Mouse (Mus musculus): Measurements from ENCODE around the gene Paip2b.
A peak's percentile ranks its signal among the peaks of the same experiment; 100 is the strongest.

GRCm38 (mm10) chr6:83779026-83779425, 52.5 kb downstream of the Paip2b start:
- TF ChIP-seq POLR2A (IDR thresholded peaks at IDR 0.05; ENCODE audit: insufficient read depth, low read length) = no peak
- TF ChIP-seq CTCF (IDR thresholded peaks at IDR 0.05; ENCODE audit: low read depth, low read length) = peak; percentile 85
- TF ChIP-seq EP300 (IDR thresholded peaks at IDR 0.05; ENCODE audit: insufficient read depth, low read depth, low read length) = no peak
